Mouse (Mus musculus) right cerebral cortex, postnatal 10 days (tissue): ENCODE measurements at regions not wholly inside any gene's neighbourhood (a gene's known extent, or its start where the extent isn't known, plus 50 kb on each side); places are given as distances from the start of the nearest gene placed in this dataset.

Experiments
- DNase-seq, 2 experiments: peaks; one replicate each; pipeline ENCODE4 v3.0.0; 2021; ENCODE audit warnings: low spot score in 2 of 2

DNA sequence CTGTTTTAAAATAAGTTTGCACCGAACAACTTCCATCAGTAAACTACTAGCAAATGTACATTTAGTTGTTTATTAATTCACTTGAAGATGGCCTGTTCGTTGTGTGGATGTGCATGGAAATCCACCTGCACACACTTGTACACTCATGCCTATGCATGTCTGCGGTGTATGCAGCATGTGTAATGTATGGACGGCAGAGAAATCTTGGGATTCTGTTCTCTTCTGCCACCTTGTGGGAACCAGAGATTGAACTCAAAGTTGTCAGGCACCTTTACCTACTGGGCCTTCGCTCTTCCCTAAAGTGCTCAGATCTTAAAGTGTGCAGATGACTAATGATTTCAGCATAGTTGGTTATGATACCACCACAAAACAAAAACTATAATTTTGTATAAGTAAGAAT lies 137.4 kb downstream of the Kitl start:
- DNase-seq = peak; percentile 35 to 50

DNA sequence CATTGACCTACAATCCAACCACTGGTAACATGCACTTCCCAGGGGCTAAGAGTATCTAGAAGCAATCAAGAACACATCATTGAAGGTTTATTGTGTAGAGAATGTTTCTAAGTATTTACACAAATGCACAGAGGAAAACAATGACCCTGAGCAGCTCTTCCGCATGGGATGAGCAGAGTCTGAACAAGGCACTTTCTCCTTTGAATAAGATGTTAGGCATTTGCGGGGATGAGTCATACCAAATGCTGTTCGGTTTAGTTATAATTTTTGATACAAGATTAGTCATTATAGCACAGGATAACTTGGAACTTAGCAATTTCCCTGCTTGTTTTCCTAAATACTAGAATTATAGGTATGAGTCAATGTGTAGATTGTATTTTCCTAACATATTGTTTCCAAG lies 137.9 kb downstream of the Kitl start:
- DNase-seq = no peak

DNA sequence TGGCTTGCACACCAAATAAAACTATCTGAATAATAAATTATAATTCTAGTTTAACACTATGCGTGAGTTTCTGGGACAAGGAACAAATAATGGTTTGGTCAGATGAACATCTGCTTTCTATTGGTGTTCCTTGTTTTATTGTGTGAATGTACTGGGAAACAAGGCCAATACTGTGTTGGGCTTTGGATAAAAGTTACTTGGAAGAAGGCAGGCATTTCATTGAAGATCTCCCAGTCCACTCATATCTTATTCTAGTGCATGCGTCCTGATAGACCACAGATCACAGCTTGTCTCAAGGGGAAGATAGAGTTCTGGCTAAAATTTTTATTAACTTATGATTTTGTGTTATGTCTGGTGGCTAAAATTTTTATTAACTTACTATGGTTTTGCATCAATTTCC lies 140.1 kb downstream of the Kitl start:
- DNase-seq = no peak

DNA sequence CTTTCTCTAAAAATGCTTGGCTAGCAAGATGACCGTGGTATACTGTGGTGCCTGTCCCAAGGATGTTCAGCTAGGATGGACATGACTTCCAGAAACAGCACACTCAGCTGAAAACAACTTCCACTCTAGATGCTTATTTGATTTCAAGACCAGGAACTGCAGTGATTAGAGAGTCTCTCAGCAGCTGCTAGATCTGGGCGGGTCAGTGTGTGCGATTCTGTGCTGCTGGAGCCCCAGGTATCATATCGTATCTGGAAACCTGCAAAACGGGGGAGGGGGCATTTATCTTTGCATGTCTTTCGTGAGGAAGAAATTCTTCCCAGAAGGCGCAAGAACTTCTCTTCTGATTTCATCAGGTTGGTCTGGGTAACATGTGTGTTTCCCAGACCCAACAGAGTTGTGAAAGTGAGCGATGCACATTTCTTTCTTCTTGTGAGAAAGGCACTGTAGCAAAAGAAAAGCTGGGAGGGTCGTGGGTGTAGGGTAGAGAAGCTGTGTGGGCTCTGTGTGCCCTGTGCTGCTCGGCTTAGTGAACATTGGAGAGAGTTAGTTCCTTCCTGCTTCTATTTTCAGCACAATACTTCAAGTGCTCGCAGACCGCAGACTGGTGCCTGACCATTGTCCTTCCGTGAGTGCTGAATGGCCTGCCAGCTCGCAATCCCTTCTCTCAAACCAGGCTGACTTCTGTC lies 144.6 kb downstream of the Kitl start:
- DNase-seq = peak; percentile 30 to 31

DNA sequence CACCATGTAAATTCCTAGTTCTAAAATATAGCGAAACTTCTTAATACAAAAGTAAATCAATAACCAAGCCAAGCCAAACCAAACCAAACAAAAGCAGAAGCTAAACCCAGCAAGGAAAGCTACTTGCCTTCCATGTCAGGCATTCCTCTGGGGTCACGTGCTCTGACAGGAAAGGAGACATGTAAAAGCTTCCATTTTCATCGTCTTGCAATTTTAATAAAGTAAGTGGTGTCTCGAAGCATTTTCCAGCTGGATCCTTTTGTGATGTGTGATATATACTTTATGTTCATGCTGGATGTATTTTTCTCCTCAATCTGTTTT lies 145.1 kb downstream of the Kitl start:
- DNase-seq = no peak

DNA sequence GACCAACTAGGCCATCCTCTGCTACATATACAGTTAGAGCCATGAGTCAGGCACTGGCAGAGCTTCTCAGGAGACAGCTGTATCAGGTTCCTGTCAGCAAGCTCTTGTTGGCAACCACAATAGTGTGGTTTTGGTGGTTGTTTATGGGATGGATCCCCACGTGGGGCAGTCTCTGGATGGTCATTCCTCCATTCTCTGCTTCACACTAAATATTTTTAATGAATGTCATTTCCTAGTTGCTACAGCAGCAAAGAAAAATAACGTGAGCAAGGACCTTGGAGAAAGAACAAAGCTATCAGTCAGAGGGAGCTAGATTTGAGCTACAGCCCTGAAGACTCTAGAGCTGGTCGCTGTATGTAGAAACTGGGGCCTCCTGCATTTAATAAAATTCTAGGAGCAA lies 145.7 kb downstream of the Kitl start:
- DNase-seq = no peak

DNA sequence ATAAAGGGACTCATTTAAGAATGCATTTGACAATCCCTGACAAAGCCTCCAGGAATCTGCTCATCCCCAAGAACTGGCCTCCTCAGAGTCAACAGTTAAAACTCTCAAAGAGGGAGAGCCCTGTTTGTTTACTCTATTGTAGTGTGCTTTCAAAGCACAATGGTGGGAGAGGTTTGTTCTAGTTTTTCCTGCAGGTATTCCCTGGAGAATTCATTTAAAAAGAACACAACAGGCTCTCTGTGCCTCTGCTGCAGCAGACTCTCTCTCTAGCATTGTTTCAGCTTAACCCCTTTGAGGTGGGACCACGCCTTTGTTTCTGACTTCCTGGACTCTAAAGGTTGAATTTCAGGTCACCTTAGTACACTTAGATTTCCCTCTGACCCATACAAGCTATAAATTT lies 149.1 kb downstream of the Kitl start:
- DNase-seq = no peak

DNA sequence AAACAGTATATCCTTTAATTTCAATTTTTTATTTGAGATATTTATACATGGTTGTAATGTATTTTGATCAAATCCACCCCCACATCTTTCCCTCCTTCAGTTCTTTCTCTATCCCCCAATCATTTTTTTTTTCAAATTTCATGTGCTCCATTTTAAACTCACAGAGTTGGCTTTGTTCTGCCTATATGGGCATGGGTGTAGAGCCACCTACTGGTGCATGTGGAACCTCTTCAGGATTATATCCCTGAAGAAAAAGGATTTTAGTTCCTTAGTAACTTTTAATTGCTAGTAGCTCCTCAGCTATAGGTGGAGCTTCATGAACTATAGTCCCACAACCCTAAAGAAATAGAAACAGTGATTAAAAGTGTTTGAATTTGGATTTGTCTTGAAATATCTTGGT lies 155.4 kb downstream of the Kitl start:
- DNase-seq = no peak

DNA sequence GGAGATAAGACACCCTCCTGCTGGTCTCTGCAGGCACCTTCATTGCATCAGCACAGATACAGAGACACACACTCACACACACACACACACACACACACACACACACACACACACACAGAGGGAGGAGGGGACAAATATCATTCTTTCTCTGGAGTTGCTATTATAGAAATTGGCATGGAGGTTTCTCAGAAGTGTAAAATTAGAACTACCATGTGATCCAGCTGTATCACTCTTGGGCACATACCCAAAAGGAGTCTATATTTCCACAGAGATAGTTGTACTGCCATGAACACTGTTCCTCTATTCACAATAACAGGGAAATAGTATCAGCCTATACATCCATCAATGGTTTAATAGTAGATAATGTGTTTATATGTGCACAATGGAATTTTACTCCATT lies 137.8 kb upstream of the Gm4301 start:
- no peak for DNase-seq

DNA sequence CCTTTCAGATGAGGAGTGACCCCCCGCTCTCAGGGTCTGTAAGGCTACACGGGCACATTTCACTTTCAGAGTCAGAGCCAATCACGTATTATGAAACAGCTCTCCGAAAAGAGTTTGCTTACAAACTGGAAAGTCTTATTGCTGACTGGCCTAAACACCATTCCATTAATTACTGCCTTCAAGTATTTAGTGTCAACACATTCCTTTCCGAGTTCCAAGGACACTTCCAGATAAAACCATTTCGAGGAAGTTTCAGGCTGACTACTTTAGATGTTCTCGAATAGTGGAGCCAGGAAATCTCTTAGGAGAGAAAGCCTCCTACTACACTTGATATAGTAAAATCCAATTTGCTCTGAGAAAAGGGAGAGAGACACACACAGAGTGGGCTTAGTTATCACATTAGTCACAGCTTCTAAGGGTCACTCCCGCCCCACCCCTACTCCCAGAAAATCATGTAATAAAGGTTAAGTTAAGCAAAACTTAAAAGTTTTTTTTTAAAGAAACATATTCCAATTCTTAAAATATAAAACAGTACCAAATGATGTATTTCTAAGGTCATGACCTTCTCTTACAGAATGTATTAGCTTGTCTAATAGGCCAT lies 136.3 kb upstream of the Gm4301 start:
- no peak for DNase-seq

DNA sequence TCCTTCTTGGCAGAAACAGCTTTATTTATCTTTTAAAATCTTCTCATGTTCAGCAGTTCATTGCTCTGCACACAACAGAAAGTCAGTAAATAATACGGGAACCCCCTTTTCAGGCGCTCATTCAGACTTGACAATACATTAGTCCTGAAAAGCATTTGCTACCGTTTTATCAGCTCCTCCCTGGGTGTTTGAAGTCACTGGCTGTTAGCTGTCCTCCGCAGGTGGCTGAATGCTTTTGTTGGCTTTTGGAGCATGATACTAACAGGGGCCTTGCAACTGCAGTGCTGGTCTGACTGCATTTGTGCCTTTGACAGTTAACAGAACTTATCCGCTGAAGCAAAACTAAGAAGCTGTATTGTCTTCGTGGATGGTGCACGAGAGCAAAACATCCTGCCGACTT lies 135.0 kb upstream of the Gm4301 start:
- DNase-seq = no peak

DNA sequence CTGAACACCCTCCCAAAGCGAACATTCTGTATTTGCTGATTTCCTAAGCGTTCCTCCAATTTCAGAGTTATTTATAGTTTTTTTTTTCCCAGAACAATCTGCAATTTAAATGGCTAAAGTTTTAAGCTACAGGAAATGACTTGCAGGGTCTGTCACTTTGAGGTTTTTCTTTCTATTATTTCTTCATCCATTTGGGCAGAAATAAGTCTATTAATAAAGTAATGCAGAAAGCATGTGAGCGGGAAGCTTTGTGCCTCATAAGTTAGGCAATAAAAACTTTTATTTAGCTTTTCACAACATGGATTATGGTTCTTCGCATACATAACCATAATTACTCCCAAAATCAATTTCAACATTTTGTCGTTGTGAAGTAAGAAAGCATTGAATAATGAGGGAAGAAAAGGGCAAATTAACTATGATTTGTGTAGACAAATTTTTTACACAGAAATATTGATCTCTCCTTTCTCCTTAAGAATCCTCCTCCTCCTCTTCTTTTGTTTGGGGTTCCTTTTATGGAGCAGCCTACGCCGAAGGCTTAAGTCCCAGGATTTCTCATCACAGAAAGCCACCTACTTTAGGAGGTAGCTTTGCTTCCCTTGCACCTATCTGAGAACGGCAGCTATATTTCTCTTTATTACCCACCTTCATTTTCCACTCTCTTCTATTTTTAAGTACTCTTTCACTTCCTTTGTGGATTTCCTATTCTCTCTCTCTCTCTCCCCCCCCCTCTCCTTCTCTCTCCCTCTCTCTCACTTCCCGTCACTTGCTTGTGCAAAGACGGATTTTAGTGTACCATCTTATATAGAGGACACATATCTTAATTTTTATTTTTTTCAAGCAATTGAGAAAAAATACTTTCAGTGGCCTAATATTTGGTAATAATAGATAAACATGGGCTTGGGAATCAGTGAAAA lies 128.6 kb upstream of the Gm4301 start:
- DNase-seq = no peak

DNA sequence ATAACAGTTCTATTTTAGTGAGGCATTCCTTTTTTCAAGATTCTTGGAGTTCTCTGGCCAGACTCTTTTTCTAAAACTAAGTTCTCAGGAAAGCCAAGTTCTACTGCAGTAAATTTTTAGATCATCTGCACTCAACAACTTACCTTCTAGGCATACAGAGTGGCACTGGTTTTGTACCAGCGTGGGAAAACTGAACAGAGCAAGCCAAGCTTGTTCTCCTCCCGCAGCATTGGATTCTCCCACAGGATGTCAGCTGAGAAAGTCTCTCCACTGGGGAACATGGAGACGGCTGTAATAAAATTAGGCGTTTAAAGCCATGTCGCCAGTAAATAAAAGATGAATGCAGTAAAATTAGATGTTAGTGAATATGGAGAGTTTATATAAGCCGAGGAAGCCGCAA lies 124.8 kb upstream of the Gm4301 start:
- DNase-seq = peak; percentile 22 to 27

DNA sequence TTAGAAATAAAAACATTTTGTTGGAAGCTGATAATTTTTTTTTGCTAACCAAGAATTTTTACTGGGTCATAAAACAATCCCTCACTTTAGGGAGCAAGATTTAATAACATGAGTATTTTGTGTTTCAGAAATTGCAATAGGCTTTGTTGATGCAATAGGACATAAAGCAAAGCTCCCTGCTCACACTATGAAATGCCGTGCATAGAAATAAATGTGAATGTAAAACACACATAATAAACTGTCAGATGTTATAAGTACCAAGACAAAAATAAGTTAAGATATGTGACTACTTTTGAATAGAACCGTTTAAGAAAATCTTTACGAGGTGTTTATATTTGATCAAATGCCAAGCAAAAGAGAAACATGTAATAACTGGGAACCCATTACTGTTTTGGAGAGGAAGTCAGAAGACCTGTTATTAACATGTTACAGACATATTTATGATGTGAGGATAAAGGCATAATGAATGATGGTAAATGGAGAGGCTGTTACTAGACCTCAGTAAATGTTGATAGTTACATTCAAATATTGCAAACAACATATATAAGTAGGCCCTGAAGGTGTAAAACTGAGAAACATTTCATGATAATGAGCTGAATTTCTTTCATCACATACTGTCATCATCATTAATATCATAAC lies 110.9 kb upstream of the Gm4301 start:
- DNase-seq = no peak

DNA sequence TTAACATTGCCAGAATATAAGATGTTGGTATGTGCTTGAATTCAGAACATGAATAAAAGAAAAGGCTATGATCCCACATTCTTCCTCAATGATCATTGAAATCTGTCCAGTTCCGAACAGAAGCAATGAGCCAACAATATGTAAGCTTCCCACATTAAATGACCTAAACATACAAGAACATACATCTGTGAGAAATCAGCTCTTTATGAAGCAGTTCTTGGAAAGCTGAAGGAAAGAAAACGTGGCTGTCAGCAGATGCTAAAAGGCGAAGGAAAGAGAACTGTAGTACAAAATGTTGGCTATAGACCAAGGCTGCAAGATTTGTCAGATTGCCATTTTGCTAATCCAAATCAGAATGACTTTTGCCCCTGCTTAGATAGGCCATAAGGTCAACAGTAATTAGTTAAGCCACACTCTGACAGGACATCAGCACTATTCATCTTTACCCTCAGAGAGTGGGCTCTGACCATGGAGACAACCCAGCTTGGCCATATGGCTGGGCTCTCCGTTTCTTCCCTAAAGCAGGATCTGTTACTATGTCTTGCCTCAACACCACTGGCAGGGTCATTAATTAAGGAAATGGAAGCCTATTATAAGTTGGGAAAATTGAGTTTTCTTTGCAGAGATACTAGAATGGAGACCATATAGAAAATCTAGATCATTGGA lies 76.1 kb upstream of the Gm4301 start:
- no peak for DNase-seq

DNA sequence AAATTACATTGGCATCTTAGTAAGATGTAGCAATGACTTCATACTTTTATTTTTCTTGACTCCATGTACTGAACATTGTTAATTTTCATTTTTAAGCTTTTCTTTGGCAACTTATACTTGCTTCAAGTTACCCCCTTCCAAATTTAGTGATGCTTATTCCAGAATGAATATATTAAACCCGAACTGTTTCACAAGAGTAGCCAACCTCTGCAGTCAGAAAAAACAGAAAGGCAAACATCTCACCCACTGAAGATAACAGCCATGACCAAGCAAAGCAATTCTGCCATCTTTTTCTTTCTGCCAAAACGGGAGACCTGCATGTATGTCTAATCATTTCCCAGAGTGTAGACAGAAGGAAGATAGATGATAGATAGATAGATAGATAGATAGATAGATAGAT lies 72.0 kb upstream of the Gm4301 start:
- DNase-seq = no peak

DNA sequence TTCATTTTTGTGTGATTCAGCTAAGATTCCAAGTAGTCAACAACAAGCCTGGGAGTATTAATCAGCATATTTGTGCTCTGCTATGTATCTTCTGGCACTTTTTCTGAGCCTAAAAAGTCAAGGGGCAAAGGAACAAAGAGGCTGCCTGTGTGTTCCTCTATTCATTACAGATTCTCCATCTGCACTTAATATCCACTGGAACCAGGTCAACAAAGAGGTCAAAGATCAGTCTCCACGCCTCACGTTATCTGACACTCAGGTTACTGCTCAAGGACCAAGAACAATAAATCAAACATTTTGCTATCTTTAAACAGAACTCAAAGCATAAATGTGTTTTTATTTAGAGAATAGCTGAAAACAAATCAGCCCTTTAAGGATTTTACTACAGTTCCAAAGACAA lies 71.4 kb upstream of the Gm4301 start:
- no peak for DNase-seq

DNA sequence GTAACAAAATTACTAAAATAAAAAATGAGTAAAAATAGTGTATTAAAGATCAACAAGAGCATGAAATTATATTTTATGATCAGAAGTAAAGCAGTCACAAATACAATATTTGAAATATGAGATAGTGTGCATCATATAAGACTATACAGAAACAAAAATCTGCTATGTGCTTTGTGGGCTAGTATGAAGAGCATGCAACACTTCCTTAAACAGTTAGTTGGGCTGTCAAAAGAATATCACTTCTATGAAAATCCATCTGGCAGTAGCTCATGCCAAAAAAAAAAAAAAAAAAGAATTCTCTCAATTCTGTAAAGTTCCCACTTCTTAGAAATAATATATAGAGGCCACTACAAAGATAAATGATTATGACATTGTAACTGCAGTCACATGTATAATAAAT lies 53.0 kb upstream of the Gm4301 start:
- no peak for DNase-seq
